Mouse (Mus musculus): ENCODE data around the gene Tmem108. TPM values are rescaled to one million over a fixed set of nuclear protein-coding genes. Genes with fewer than 3 reads are reported as not detected.

Tmem108 gene
- polyA plus RNA-seq, 1 experiment = 0.01 TPM

DNA sequence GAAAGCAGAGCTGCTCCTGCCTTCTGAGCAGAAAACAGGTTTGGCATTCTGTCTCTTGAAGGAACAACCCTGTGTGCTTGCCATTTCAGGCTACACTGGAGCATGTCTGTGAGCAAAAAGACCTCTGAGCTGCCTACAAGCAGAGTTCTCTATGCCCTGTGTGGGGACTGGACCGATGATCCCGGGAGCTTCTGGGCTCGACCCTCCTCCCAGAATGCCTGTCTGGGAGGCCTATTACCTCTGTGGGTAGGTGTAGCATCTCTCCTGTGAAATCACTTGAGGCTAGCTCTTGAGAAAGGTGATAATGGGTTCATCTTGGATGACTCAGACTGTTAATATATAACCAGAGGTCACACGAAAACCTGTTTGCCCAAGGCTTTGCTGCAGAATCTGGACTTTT lies 19.0 kb upstream of the Tmem108 start:
- Histone ChIP-seq H3K79me3 (ENCODE audit: low read depth) (no peaks in the 10 kb centered on the region), H3K4me3 (ENCODE audit: insufficient read depth, poor library complexity, severe bottlenecking) (no peak overlapping the region), H3K36me3 (ENCODE audit: control insufficient read depth, insufficient read depth) (no peaks in the 10 kb centered on the region), H3K79me2 (ENCODE audit: control insufficient read depth, insufficient read depth) (no peaks in the 10 kb centered on the region), H3K27me3 (ENCODE audit: control insufficient read depth, insufficient read depth, insufficient read length) (no peaks in the 10 kb centered on the region), H3ac (ENCODE audit: control insufficient read depth, insufficient read length, low read depth) (no peak overlapping the region)
- TF ChIP-seq MYOG (IDR thresholded peaks at IDR 0.05; ENCODE audit: control insufficient read depth, extremely low read depth, insufficient read length) = no peak
- TF ChIP-seq MAX (IDR thresholded peaks at IDR 0.05) = no peak
- TF ChIP-seq MYOD1 (IDR thresholded peaks at IDR 0.05; ENCODE audit: control insufficient read depth, insufficient read length, low read depth) = no peak
- no peak for TF ChIP-seq USF1 (IDR thresholded peaks at IDR 0.05; ENCODE audit: low read depth)
- TF ChIP-seq CTCF (IDR thresholded peaks at IDR 0.05; ENCODE audit: control insufficient read depth, insufficient read depth, insufficient read length) = no peak
- TF ChIP-seq CEBPB (IDR thresholded peaks at IDR 0.05; ENCODE audit: low read depth) = no peak
- no peak for TF ChIP-seq FOSL1 (IDR thresholded peaks at IDR 0.05; ENCODE audit: insufficient read depth, low read length, poor library complexity, severe bottlenecking)

DNA sequence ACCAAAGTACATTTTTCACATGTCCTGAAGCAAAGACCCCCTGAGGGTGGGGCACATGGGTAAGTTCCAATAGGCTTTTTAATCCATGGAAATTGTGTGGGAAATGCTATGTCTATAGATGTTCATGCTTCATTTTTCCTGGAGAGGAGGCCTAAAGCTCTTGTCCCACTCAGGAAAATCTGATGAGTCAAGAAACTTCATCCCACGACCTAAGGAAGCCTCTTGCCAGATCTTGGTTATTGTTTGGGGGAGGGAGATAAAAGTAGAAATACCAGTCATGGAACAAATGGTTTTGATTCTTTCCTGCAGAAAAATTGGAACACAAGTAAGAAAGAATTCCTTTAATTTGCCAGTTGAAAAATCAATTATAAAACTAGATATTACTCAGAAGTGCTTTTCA lies 16.5 kb upstream of the Tmem108 start:
- Histone ChIP-seq H3K36me3 (ENCODE audit: control insufficient read depth, insufficient read depth) (no peaks in the 10 kb centered on the region), H3K4me3 (ENCODE audit: insufficient read depth, poor library complexity, severe bottlenecking) (no peak overlapping the region), H3K79me2 (ENCODE audit: control insufficient read depth, insufficient read depth) (no peaks in the 10 kb centered on the region), H3K79me3 (ENCODE audit: low read depth) (no peaks in the 10 kb centered on the region), H3K27me3 (ENCODE audit: control insufficient read depth, insufficient read depth, insufficient read length) (no peaks in the 10 kb centered on the region), H3ac (ENCODE audit: control insufficient read depth, insufficient read length, low read depth) (no peak overlapping the region)
- TF ChIP-seq MAX (IDR thresholded peaks at IDR 0.05) (no peak), CTCF (IDR thresholded peaks at IDR 0.05; ENCODE audit: control insufficient read depth, insufficient read depth, insufficient read length) (no peak), USF1 (IDR thresholded peaks at IDR 0.05; ENCODE audit: low read depth) (no peak), MYOG (IDR thresholded peaks at IDR 0.05; ENCODE audit: control insufficient read depth, extremely low read depth, insufficient read length) (no peak), CEBPB (IDR thresholded peaks at IDR 0.05; ENCODE audit: low read depth) (no peak), FOSL1 (IDR thresholded peaks at IDR 0.05; ENCODE audit: insufficient read depth, low read length, poor library complexity, severe bottlenecking) (no peak), MYOD1 (IDR thresholded peaks at IDR 0.05; ENCODE audit: control insufficient read depth, insufficient read length, low read depth) (no peak)

GRCm38 (mm10) chr9:103761151-103761571 lies 476 bp downstream of the Tmem108 start:
- H3K79me3 ChIP-seq (ENCODE audit: low read depth) = no peaks in the 10 kb centered on the region
- no peak overlapping the region for H3K4me3 ChIP-seq (ENCODE audit: insufficient read depth, poor library complexity, severe bottlenecking)
- peaks cover 31% of the 10 kb centered on the region for H3K27me3 ChIP-seq (ENCODE audit: control insufficient read depth, insufficient read depth, insufficient read length)
- H3K36me3 ChIP-seq (ENCODE audit: control insufficient read depth, insufficient read depth) = no peaks in the 10 kb centered on the region
- H3K79me2 ChIP-seq (ENCODE audit: control insufficient read depth, insufficient read depth) = no peaks in the 10 kb centered on the region
- no peak overlapping the region for H3ac ChIP-seq (ENCODE audit: control insufficient read depth, insufficient read length, low read depth)
- TF ChIP-seq MYOD1 (IDR thresholded peaks at IDR 0.05; ENCODE audit: control insufficient read depth, insufficient read length, low read depth) (no peak), FOSL1 (IDR thresholded peaks at IDR 0.05; ENCODE audit: insufficient read depth, low read length, poor library complexity, severe bottlenecking) (no peak), USF1 (IDR thresholded peaks at IDR 0.05; ENCODE audit: low read depth) (no peak)

DNA sequence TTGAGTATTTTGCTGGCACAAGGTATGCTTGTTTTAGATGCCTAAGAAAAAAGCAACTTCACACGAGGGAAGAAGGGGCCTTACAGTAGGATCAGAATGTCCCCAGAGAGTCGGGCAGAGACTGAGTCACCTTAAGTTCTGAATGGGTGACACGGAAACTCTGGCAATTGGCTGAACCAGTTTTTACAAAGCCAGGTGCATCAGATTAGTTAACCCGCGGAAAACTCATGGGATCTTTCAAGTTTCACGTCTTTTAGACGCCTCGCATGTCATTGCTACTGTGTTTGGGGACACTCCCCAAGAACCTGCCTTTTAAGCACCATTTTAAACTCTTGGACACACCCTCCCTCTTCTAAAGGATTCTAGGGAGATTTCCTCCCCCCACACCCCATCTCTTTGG lies 1.3 kb downstream of the Tmem108 start:
- Histone ChIP-seq H3K27me3 (ENCODE audit: control insufficient read depth, insufficient read depth, insufficient read length) (peaks cover 31% of the 10 kb centered on the region), H3K4me3 (ENCODE audit: insufficient read depth, poor library complexity, severe bottlenecking) (no peak overlapping the region), H3K79me2 (ENCODE audit: control insufficient read depth, insufficient read depth) (no peaks in the 10 kb centered on the region), H3K79me3 (ENCODE audit: low read depth) (no peaks in the 10 kb centered on the region), H3K36me3 (ENCODE audit: control insufficient read depth, insufficient read depth) (no peaks in the 10 kb centered on the region), H3ac (ENCODE audit: control insufficient read depth, insufficient read length, low read depth) (no peak overlapping the region)
- no peak for TF ChIP-seq CTCF (IDR thresholded peaks at IDR 0.05; ENCODE audit: control insufficient read depth, insufficient read depth, insufficient read length)
- TF ChIP-seq FOSL1 (IDR thresholded peaks at IDR 0.05; ENCODE audit: insufficient read depth, low read length, poor library complexity, severe bottlenecking) = no peak
- no peak for TF ChIP-seq MYOG (IDR thresholded peaks at IDR 0.05; ENCODE audit: control insufficient read depth, extremely low read depth, insufficient read length)
- TF ChIP-seq MAX (IDR thresholded peaks at IDR 0.05) = no peak
- no peak for TF ChIP-seq USF1 (IDR thresholded peaks at IDR 0.05; ENCODE audit: low read depth)
- no peak for TF ChIP-seq MYOD1 (IDR thresholded peaks at IDR 0.05; ENCODE audit: control insufficient read depth, insufficient read length, low read depth)
- TF ChIP-seq CEBPB (IDR thresholded peaks at IDR 0.05; ENCODE audit: low read depth) = no peak

- H3K4me3 ChIP-seq (ENCODE audit: insufficient read depth, poor library complexity, severe bottlenecking) = no peak overlapping the region
- no peaks in the 10 kb centered on the region for H3K36me3 ChIP-seq (ENCODE audit: control insufficient read depth, insufficient read depth)
- peaks cover 31% of the 10 kb centered on the region for H3K27me3 ChIP-seq (ENCODE audit: control insufficient read depth, insufficient read depth, insufficient read length)
- H3K79me2 ChIP-seq (ENCODE audit: control insufficient read depth, insufficient read depth) = no peaks in the 10 kb centered on the region
- H3ac ChIP-seq (ENCODE audit: control insufficient read depth, insufficient read length, low read depth) = no peak overlapping the region
- TF ChIP-seq USF1 (IDR thresholded peaks at IDR 0.05; ENCODE audit: low read depth) = no peak
- no peak for TF ChIP-seq MYOD1 (IDR thresholded peaks at IDR 0.05; ENCODE audit: control insufficient read depth, insufficient read length, low read depth)
- TF ChIP-seq MYOG (IDR thresholded peaks at IDR 0.05; ENCODE audit: control insufficient read depth, extremely low read depth, insufficient read length) = no peak
- TF ChIP-seq CEBPB (IDR thresholded peaks at IDR 0.05; ENCODE audit: low read depth) = no peak
- no peak for TF ChIP-seq FOSL1 (IDR thresholded peaks at IDR 0.05; ENCODE audit: insufficient read depth, low read length, poor library complexity, severe bottlenecking)
- H3K79me3 ChIP-seq (ENCODE audit: low read depth) = no peaks in the 10 kb centered on the region
Measured at GRCm38 (mm10) chr9:103759829-103760228, 1.8 kb downstream of the Tmem108 start.

DNA sequence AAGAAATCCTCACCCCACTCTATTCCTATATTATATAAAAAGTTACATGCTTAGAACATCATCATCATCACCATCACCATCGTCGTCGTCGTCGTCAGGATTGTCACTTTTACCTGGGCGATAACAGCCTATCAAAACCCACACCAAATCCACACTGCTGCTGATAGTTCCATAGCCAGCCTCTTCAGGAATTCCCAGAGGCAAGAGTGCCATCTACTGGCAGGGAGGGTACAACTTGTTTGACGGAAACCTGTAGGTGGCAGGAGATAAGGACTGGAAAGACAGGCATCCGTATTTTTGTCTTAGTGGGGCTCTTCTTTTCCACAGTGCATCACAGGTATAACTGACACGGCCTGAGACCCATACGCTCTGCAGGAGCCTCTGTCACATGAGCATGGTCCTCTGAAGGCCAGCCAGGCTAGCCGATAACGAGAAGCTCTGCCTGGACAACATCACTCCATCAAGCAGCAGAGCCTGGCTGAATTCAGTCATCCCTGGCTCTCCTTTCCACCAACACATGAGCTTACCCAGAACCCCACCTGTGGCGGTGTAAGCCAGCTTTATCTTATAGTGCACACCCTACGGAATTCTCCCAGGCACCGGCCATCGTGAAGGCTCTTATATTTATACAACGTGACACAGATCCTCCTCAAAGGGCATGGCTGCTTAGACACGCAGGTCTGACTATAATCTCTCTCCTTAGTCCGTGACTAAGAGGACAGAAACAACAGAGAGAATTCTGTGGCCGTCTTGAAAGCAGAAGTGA lies 2.5 kb downstream of the Tmem108 start:
- peaks cover 31% of the 10 kb centered on the region for H3K27me3 ChIP-seq (ENCODE audit: control insufficient read depth, insufficient read depth, insufficient read length)
- no peak overlapping the region for H3ac ChIP-seq (ENCODE audit: control insufficient read depth, insufficient read length, low read depth)
- H3K4me3 ChIP-seq (ENCODE audit: insufficient read depth, poor library complexity, severe bottlenecking) = no peak overlapping the region
- TF ChIP-seq CEBPB (IDR thresholded peaks at IDR 0.05; ENCODE audit: low read depth) (no peak), MYOG (IDR thresholded peaks at IDR 0.05; ENCODE audit: control insufficient read depth, extremely low read depth, insufficient read length) (no peak), MAX (IDR thresholded peaks at IDR 0.05) (no peak), MYOD1 (IDR thresholded peaks at IDR 0.05; ENCODE audit: control insufficient read depth, insufficient read length, low read depth) (no peak), CTCF (IDR thresholded peaks at IDR 0.05; ENCODE audit: control insufficient read depth, insufficient read depth, insufficient read length) (peak; percentile 52), USF1 (IDR thresholded peaks at IDR 0.05; ENCODE audit: low read depth) (no peak), FOSL1 (IDR thresholded peaks at IDR 0.05; ENCODE audit: insufficient read depth, low read length, poor library complexity, severe bottlenecking) (no peak)
- H3K79me2 ChIP-seq (ENCODE audit: control insufficient read depth, insufficient read depth) = no peaks in the 10 kb centered on the region
- H3K36me3 ChIP-seq (ENCODE audit: control insufficient read depth, insufficient read depth) = no peaks in the 10 kb centered on the region
- H3K79me3 ChIP-seq (ENCODE audit: low read depth) = no peaks in the 10 kb centered on the region

All from C2C12 (cell line).